Mouse (Mus musculus): Measurements from ENCODE around the gene Nhs. TPM values are rescaled to one million over a fixed set of nuclear protein-coding genes. Genes with fewer than 3 reads are reported as not detected.

Gene Nhs
- polyA plus RNA-seq, 1 experiment, result not detected

GRCm38 (mm10) chrX:162052534-162052933 lies 107.0 kb downstream of the Nhs start:
- no peaks in the 10 kb centered on the region for H3K4me1 ChIP-seq (ENCODE audit: control insufficient read depth, insufficient read depth, insufficient read length, low read length)
- no peak overlapping the region for H3K27ac ChIP-seq (replicated peaks; ENCODE audit: low read depth, low read length)
- no peak overlapping the region for H3K4me3 ChIP-seq (ENCODE audit: insufficient read depth, low read depth, low read length)

- H3K4me1 ChIP-seq (ENCODE audit: control insufficient read depth, insufficient read depth, insufficient read length, low read length), result no peaks in the 10 kb centered on the region
- H3K27ac ChIP-seq (replicated peaks; ENCODE audit: low read depth, low read length), result no peak overlapping the region
- H3K4me3 ChIP-seq (ENCODE audit: insufficient read depth, low read depth, low read length), result no peak overlapping the region
Measured at GRCm38 (mm10) chrX:162049616-162050015, 109.9 kb downstream of the Nhs start.

GRCm38 (mm10) chrX:162045527-162045926 lies 114.0 kb downstream of the Nhs start:
- H3K4me1 ChIP-seq (ENCODE audit: control insufficient read depth, insufficient read depth, insufficient read length, low read length), result no peaks in the 10 kb centered on the region
- H3K27ac ChIP-seq (replicated peaks; ENCODE audit: low read depth, low read length), result no peak overlapping the region
- no peak overlapping the region for H3K4me3 ChIP-seq (ENCODE audit: insufficient read depth, low read depth, low read length)

- no peak overlapping the region for H3K27ac ChIP-seq (replicated peaks; ENCODE audit: low read depth, low read length)
- no peak overlapping the region for H3K4me3 ChIP-seq (ENCODE audit: insufficient read depth, low read depth, low read length)
- H3K4me1 ChIP-seq (ENCODE audit: control insufficient read depth, insufficient read depth, insufficient read length, low read length), result no peaks in the 10 kb centered on the region
Measured at GRCm38 (mm10) chrX:162044109-162044508, 115.4 kb downstream of the Nhs start.

- Histone ChIP-seq H3K4me3 (ENCODE audit: insufficient read depth, low read depth, low read length) (no peak overlapping the region), H3K4me1 (ENCODE audit: control insufficient read depth, insufficient read depth, insufficient read length, low read length) (no peaks in the 10 kb centered on the region), H3K27ac (replicated peaks; ENCODE audit: low read depth, low read length) (no peak overlapping the region)
Measured at GRCm38 (mm10) chrX:162025210-162025953, 134.1 kb downstream of the Nhs start.

GRCm38 (mm10) chrX:162021724-162022123 lies 137.8 kb downstream of the Nhs start:
- Histone ChIP-seq H3K4me1 (ENCODE audit: control insufficient read depth, insufficient read depth, insufficient read length, low read length) (no peaks in the 10 kb centered on the region), H3K27ac (replicated peaks; ENCODE audit: low read depth, low read length) (no peak overlapping the region), H3K4me3 (ENCODE audit: insufficient read depth, low read depth, low read length) (no peak overlapping the region)

GRCm38 (mm10) chrX:162020039-162020566 lies 139.4 kb downstream of the Nhs start:
- Histone ChIP-seq H3K4me1 (ENCODE audit: control insufficient read depth, insufficient read depth, insufficient read length, low read length) (no peaks in the 10 kb centered on the region), H3K4me3 (ENCODE audit: insufficient read depth, low read depth, low read length) (no peak overlapping the region), H3K27ac (replicated peaks; ENCODE audit: low read depth, low read length) (no peak overlapping the region)

- Histone ChIP-seq H3K4me3 (ENCODE audit: insufficient read depth, low read depth, low read length) (no peak overlapping the region), H3K27ac (replicated peaks; ENCODE audit: low read depth, low read length) (no peak overlapping the region), H3K4me1 (ENCODE audit: control insufficient read depth, insufficient read depth, insufficient read length, low read length) (no peaks in the 10 kb centered on the region)
Measured at GRCm38 (mm10) chrX:162017471-162017870, 142.1 kb downstream of the Nhs start.

- Histone ChIP-seq H3K4me3 (ENCODE audit: insufficient read depth, low read depth, low read length) (no peak overlapping the region), H3K27ac (replicated peaks; ENCODE audit: low read depth, low read length) (no peak overlapping the region), H3K4me1 (ENCODE audit: control insufficient read depth, insufficient read depth, insufficient read length, low read length) (no peaks in the 10 kb centered on the region)
Measured at GRCm38 (mm10) chrX:162012570-162012969, 147.0 kb downstream of the Nhs start.

- no peak overlapping the region for H3K4me3 ChIP-seq (ENCODE audit: insufficient read depth, low read depth, low read length)
- no peaks in the 10 kb centered on the region for H3K4me1 ChIP-seq (ENCODE audit: control insufficient read depth, insufficient read depth, insufficient read length, low read length)
- no peak overlapping the region for H3K27ac ChIP-seq (replicated peaks; ENCODE audit: low read depth, low read length)
Measured at GRCm38 (mm10) chrX:162009876-162010275, 149.7 kb downstream of the Nhs start.

- H3K4me3 ChIP-seq (ENCODE audit: insufficient read depth, low read depth, low read length), result no peak overlapping the region
- H3K4me1 ChIP-seq (ENCODE audit: control insufficient read depth, insufficient read depth, insufficient read length, low read length), result no peaks in the 10 kb centered on the region
- no peak overlapping the region for H3K27ac ChIP-seq (replicated peaks; ENCODE audit: low read depth, low read length)
Measured at GRCm38 (mm10) chrX:162003818-162004217, 155.7 kb downstream of the Nhs start.

GRCm38 (mm10) chrX:161998876-161999275 lies 160.7 kb downstream of the Nhs start:
- Histone ChIP-seq H3K4me3 (ENCODE audit: insufficient read depth, low read depth, low read length) (no peak overlapping the region), H3K27ac (replicated peaks; ENCODE audit: low read depth, low read length) (no peak overlapping the region), H3K4me1 (ENCODE audit: control insufficient read depth, insufficient read depth, insufficient read length, low read length) (no peaks in the 10 kb centered on the region)

GRCm38 (mm10) chrX:161997170-161997795 lies 162.2 kb downstream of the Nhs start:
- H3K4me3 ChIP-seq (ENCODE audit: insufficient read depth, low read depth, low read length), result no peak overlapping the region
- H3K27ac ChIP-seq (replicated peaks; ENCODE audit: low read depth, low read length), result no peak overlapping the region
- H3K4me1 ChIP-seq (ENCODE audit: control insufficient read depth, insufficient read depth, insufficient read length, low read length), result no peaks in the 10 kb centered on the region

- no peak overlapping the region for H3K4me3 ChIP-seq (ENCODE audit: insufficient read depth, low read depth, low read length)
- H3K27ac ChIP-seq (replicated peaks; ENCODE audit: low read depth, low read length), result no peak overlapping the region
- no peaks in the 10 kb centered on the region for H3K4me1 ChIP-seq (ENCODE audit: control insufficient read depth, insufficient read depth, insufficient read length, low read length)
Measured at GRCm38 (mm10) chrX:161990171-161990570, 169.4 kb downstream of the Nhs start.

- H3K27ac ChIP-seq (replicated peaks; ENCODE audit: low read depth, low read length), result no peak overlapping the region
- H3K4me3 ChIP-seq (ENCODE audit: insufficient read depth, low read depth, low read length), result no peak overlapping the region
- no peaks in the 10 kb centered on the region for H3K4me1 ChIP-seq (ENCODE audit: control insufficient read depth, insufficient read depth, insufficient read length, low read length)
Measured at GRCm38 (mm10) chrX:161984961-161985360, 174.6 kb downstream of the Nhs start.

GRCm38 (mm10) chrX:161981399-161981798 lies 178.1 kb downstream of the Nhs start:
- 0 out of 2 replicates have a peak, but pooled peaks cover 3% of the 10 kb centered on the region for H3K4me1 ChIP-seq (ENCODE audit: control insufficient read depth, insufficient read depth, insufficient read length, low read length)
- no peak overlapping the region for H3K27ac ChIP-seq (replicated peaks; ENCODE audit: low read depth, low read length)
- H3K4me3 ChIP-seq (ENCODE audit: insufficient read depth, low read depth, low read length), result no peak overlapping the region

Measured in brown adipose tissue, adult 24 weeks (tissue).